Mouse (Mus musculus) spleen, adult 2 months (tissue): ENCODE measurements around the gene Cc2d2b.

ENCODE experiments used
- CTCF ChIP-seq: fragments of 200-500 bp; IDR thresholded peaks from 2 replicates; pipeline ENCODE4 v1.5.1; 2011; ENCODE audit warnings: mild to moderate bottlenecking, inconsistent platforms; ENCODE audit not compliant: insufficient read depth, insufficient read length, insufficient replicate concordance; ENCODE audit errors: extremely low read depth
- POLR2A ChIP-seq: fragments of 200-500 bp; IDR thresholded peaks from 2 replicates; pipeline ENCODE4 v1.6.1; 2011; ENCODE audit warnings: low read depth, low read length, inconsistent platforms

- TF ChIP-seq POLR2A, result no peak
- TF ChIP-seq CTCF, result peak; percentile 68; the same call in 1 of the 2 replicates
Observed at GRCm38 (mm10) chr19:40754311-40754710, 5.8 kb downstream of the Cc2d2b start.
